ENCODE assay signal across 20 mouse cellular contexts in genomic region chr13:81824576-81825330, GRCm38 (mm10). TPM values are rescaled to one million over a fixed set of nuclear protein-coding genes. Genes with fewer than 3 reads are reported as not detected.
DNase-seq lines count a peak whose midpoint lies in the region; ATAC-seq lines count a peak whose summit lies in the region.
"Had no signal": no experiment of that assay in that cellular context is flagged by ENCODE, and none has a peak within 500 bp of the region (broad histone marks: within the 10 kb centered on the region; RNA-seq: fewer than 3 reads in every experiment).

No protein-coding gene starts in this region.

- H3K27me3 ChIP-seq in hindbrain, embryonic 13.5 days = no peaks in the 10 kb centered on the region
- H3K27me3 ChIP-seq in kidney, embryonic 16.5 days (ENCODE audit: insufficient read depth, low read length) = no peaks in the 10 kb centered on the region
- H3K27me3 ChIP-seq: heart, embryonic 13.5 days; liver, embryonic 13.5 days; lung, embryonic 15.5 days; midbrain, embryonic 12.5 days had no signal

- 82% methylated on average over 11 of the region's 11 CpGs for WGBS in hindbrain, embryonic 13.5 days
- WGBS in kidney, embryonic 16.5 days = 41% methylated on average over 11 of the region's 11 CpGs

- H3K9me3 ChIP-seq in hindbrain, embryonic 13.5 days = no peaks in the 10 kb centered on the region
- 0 out of 2 replicates have a peak, but pooled peaks cover 3% of the 10 kb centered on the region for H3K9me3 ChIP-seq in kidney, embryonic 16.5 days (ENCODE audit: low read length)
- H3K9me3 ChIP-seq: forebrain, embryonic 10.5 days; heart, embryonic 13.5 days; liver, embryonic 13.5 days; lung, embryonic 15.5 days; midbrain, embryonic 12.5 days had no signal

- intact Hi-C loops in left cerebral cortex, postnatal 4 days (cut with DNase I) = no loop called here
- intact Hi-C loops in left cerebral cortex, postnatal 36 days (cut with DNase I) = no loop called here

- no peak overlapping the region for H3K4me2 ChIP-seq in hindbrain, embryonic 13.5 days
- no peak overlapping the region for H3K4me2 ChIP-seq in kidney, embryonic 16.5 days (replicated peaks; ENCODE audit: low read depth, low read length)
- H3K4me2 ChIP-seq: heart, embryonic 13.5 days; liver, embryonic 13.5 days; lung, embryonic 15.5 days; midbrain, embryonic 12.5 days had no signal

- ATAC-seq in hindbrain, embryonic 13.5 days (ENCODE audit: low FRiP score) = no peak
- no peak for ATAC-seq in kidney, embryonic 16.5 days (ENCODE audit: low FRiP score, low TSS enrichment)

- H3K4me1 ChIP-seq in hindbrain, embryonic 13.5 days (replicated peaks) = peaks cover 6% of the 10 kb centered on the region
- no peaks in the 10 kb centered on the region; the same call in 1 of the 2 replicates for H3K4me1 ChIP-seq in kidney, embryonic 16.5 days (ENCODE audit: insufficient read depth, low read length)
- H3K4me1 ChIP-seq: forebrain, embryonic 10.5 days; heart, embryonic 13.5 days; liver, embryonic 13.5 days; lung, embryonic 15.5 days; midbrain, embryonic 12.5 days had no signal

- DNase-seq in left cerebral cortex, adult 11 months (ENCODE audit: low spot score) = peak; percentile 60
- no peak for DNase-seq in left cerebral cortex, postnatal 4 days
- peak; percentile 25 to 44 for DNase-seq in frontal cortex, postnatal 25 days (ENCODE audit: low spot score in 2 of 2)
- peak; percentile 71 to 74 for DNase-seq in left cerebral cortex, postnatal 36 days (ENCODE audit: low spot score in 2 of 2)
- peak; percentile 91 for DNase-seq in telencephalon, adult 2 months (ENCODE audit: low read depth, low spot score)
- DNase-seq: adrenal gland, postnatal 25 days; B cell, adult 2 months; cerebellum, adult 8-10 months; gastrocnemius, adult 2 months; heart, adult 11 months; kidney, adult 18-20 months; kidney, postnatal 4 days; liver, embryonic 13.5 days had no signal

- H3K36me3 ChIP-seq in hindbrain, embryonic 13.5 days = no peaks in the 10 kb centered on the region
- H3K36me3 ChIP-seq in kidney, embryonic 16.5 days (ENCODE audit: insufficient read depth, low read length) = no peaks in the 10 kb centered on the region
- H3K36me3 ChIP-seq: forebrain, embryonic 10.5 days; heart, embryonic 13.5 days; liver, embryonic 13.5 days; lung, embryonic 15.5 days; midbrain, embryonic 12.5 days had no signal

- no peak overlapping the region for H3K27ac ChIP-seq in hindbrain, embryonic 13.5 days
- no peak overlapping the region for H3K27ac ChIP-seq in kidney, embryonic 16.5 days (ENCODE audit: low read length)
- H3K27ac ChIP-seq: forebrain, embryonic 10.5 days; gastrocnemius, adult 2 months; heart, embryonic 13.5 days; liver, embryonic 13.5 days; lung, embryonic 15.5 days; macrophage; midbrain, embryonic 12.5 days had no signal

- no peak overlapping the region for H3K9ac ChIP-seq in hindbrain, embryonic 13.5 days
- H3K9ac ChIP-seq in kidney, embryonic 16.5 days (replicated peaks; ENCODE audit: low read length) = no peak overlapping the region
- H3K9ac ChIP-seq: heart, embryonic 13.5 days; liver, embryonic 13.5 days; lung, embryonic 15.5 days; midbrain, embryonic 12.5 days had no signal

- H3K4me3 ChIP-seq in hindbrain, embryonic 13.5 days = no peak overlapping the region
- no peak overlapping the region for H3K4me3 ChIP-seq in kidney, embryonic 16.5 days (ENCODE audit: low read length)
- H3K4me3 ChIP-seq: forebrain, embryonic 10.5 days; gastrocnemius, adult 2 months; heart, embryonic 13.5 days; liver, embryonic 13.5 days; lung, embryonic 15.5 days; midbrain, embryonic 12.5 days had no signal

RNA-seq across cellular contexts. Expression of gene Cetn3, which starts 41.9 kb away (rescaled TPM):
- total RNA-seq in left cerebral cortex, postnatal 4 days (2021) = 100 to 1,000 TPM; 260 to 298 TPM
- total RNA-seq in left cerebral cortex, postnatal 36 days (2021) = 100 to 1,000 TPM; 107 to 118 TPM
- 242 and 244 TPM in 2 replicates for polyA plus RNA-seq in hindbrain, embryonic 13.5 days (2015; fragmentation: Nextera tagmentation; extraction: Ambion mirVana)
- polyA plus RNA-seq in kidney, embryonic 16.5 days (2015; fragmentation: Nextera tagmentation; extraction: Ambion mirVana) = 194 and 196 TPM in 2 replicates
